Mouse (Mus musculus): ENCODE measurements at regions not wholly inside any gene's neighbourhood (a gene's known extent, or its start where the extent isn't known, plus 50 kb on each side); places are given as distances from the start of the nearest gene placed in this dataset.

- DNase-seq, result no peak
Observed at GRCm38 (mm10) chr12:26885831-26886634, 417.0 kb downstream of the Cmpk2 start.

- no peak for DNase-seq
Observed at GRCm38 (mm10) chr12:26885083-26885482, 416.1 kb downstream of the Cmpk2 start.

GRCm38 (mm10) chr12:26884156-26884555 lies 415.2 kb downstream of the Cmpk2 start:
- no peak for DNase-seq

GRCm38 (mm10) chr12:26877691-26878121 lies 408.7 kb downstream of the Cmpk2 start:
- no peak for DNase-seq

GRCm38 (mm10) chr12:26877284-26877683 lies 408.3 kb downstream of the Cmpk2 start:
- DNase-seq, result no peak

- no peak for DNase-seq
Observed at GRCm38 (mm10) chr12:26872466-26872865, 403.5 kb downstream of the Cmpk2 start.

- no peak for DNase-seq
Observed at GRCm38 (mm10) chr12:26867731-26868130, 398.7 kb downstream of the Cmpk2 start.

- no peak for DNase-seq
Observed at GRCm38 (mm10) chr12:26855091-26855516, 386.1 kb downstream of the Cmpk2 start.

GRCm38 (mm10) chr12:26844917-26845316 lies 375.9 kb downstream of the Cmpk2 start:
- DNase-seq, result no peak

- DNase-seq, result no peak
Observed at GRCm38 (mm10) chr12:26842696-26843095, 373.7 kb downstream of the Cmpk2 start.

- DNase-seq, result no peak
Observed at GRCm38 (mm10) chr12:26821257-26821968, 352.4 kb downstream of the Cmpk2 start.

GRCm38 (mm10) chr12:26817866-26818265 lies 348.9 kb downstream of the Cmpk2 start:
- no peak for DNase-seq

- no peak for DNase-seq
Observed at GRCm38 (mm10) chr12:26815771-26816170, 346.8 kb downstream of the Cmpk2 start.

GRCm38 (mm10) chr12:26810565-26811177 lies 341.7 kb downstream of the Cmpk2 start:
- DNase-seq, result no peak

GRCm38 (mm10) chr12:26809670-26810069 lies 340.7 kb downstream of the Cmpk2 start:
- no peak for DNase-seq

- no peak for DNase-seq
Observed at GRCm38 (mm10) chr12:26802542-26802941, 333.5 kb downstream of the Cmpk2 start.

- no peak for DNase-seq
Observed at GRCm38 (mm10) chr12:26799310-26799709, 330.3 kb downstream of the Cmpk2 start.

GRCm38 (mm10) chr12:26796367-26796766 lies 327.4 kb downstream of the Cmpk2 start:
- DNase-seq, result no peak

- DNase-seq, result no peak
Observed at GRCm38 (mm10) chr12:26789336-26789846, 320.4 kb downstream of the Cmpk2 start.

- no peak for DNase-seq
Observed at GRCm38 (mm10) chr12:26785550-26785949, 316.5 kb downstream of the Cmpk2 start.

- no peak for DNase-seq
Observed at GRCm38 (mm10) chr12:26784426-26784825, 315.4 kb downstream of the Cmpk2 start.

- DNase-seq, result no peak
Observed at GRCm38 (mm10) chr12:26783800-26784199, 314.8 kb downstream of the Cmpk2 start.

GRCm38 (mm10) chr12:26781537-26781936 lies 312.5 kb downstream of the Cmpk2 start:
- no peak for DNase-seq

All from thymus, adult 18-20 months (tissue).